Mouse (Mus musculus): ENCODE data around the gene Pigx. TPM values are rescaled to one million over a fixed set of nuclear protein-coding genes. Genes with fewer than 3 reads are reported as not detected.

Pigx gene
- polyA plus RNA-seq, 1 experiment, result 29.8 TPM

GRCm38 (mm10) chr16:32063900-32064299 is 35.6 kb downstream of the Pigx start:
- no peak for DNase-seq (ENCODE audit: extremely low spot score in 1 of 2, low spot score in 1 of 2)

GRCm38 (mm10) chr16:32062226-32062625 is 37.3 kb downstream of the Pigx start:
- DNase-seq (ENCODE audit: extremely low spot score in 1 of 2, low spot score in 1 of 2), result no peak

- DNase-seq (ENCODE audit: extremely low spot score in 1 of 2, low spot score in 1 of 2), result no peak
These were observed 39.6 kb downstream of the Pigx start for GRCm38 (mm10) chr16:32059840-32060523.

- DNase-seq (ENCODE audit: extremely low spot score in 1 of 2, low spot score in 1 of 2), result no peak
These were observed 40.7 kb downstream of the Pigx start for GRCm38 (mm10) chr16:32058817-32059216.

- no peak for DNase-seq (ENCODE audit: extremely low spot score in 1 of 2, low spot score in 1 of 2)
These were observed 57.2 kb downstream of the Pigx start for GRCm38 (mm10) chr16:32042367-32042766.

Other genes with a start within 250 kb of the Pigx start
- 0.48 and 0.62 TPM in 2 replicates for gene Meltf, start 220.9 kb downstream of the Pigx start, polyA plus RNA-seq (2012; rRNA removed)
- 8.8 and 11.6 TPM in 2 replicates for gene Pigz, start 165.9 kb downstream of the Pigx start, polyA plus RNA-seq (2012; rRNA removed)
- gene 0610012G03Rik, start 151.2 kb downstream of the Pigx start, polyA plus RNA-seq (2012; rRNA removed), result 75.0 and 89.4 TPM in 2 replicates
- gene Ncbp2, start 151.2 kb downstream of the Pigx start, polyA plus RNA-seq (2012; rRNA removed), result 80.2 and 105 TPM in 2 replicates
- 20.6 and 20.7 TPM in 2 replicates for gene Senp5, start 96.5 kb downstream of the Pigx start, polyA plus RNA-seq (2012; rRNA removed)
- 17.4 and 18.7 TPM in 2 replicates for gene Pak2, start 20.4 kb downstream of the Pigx start, polyA plus RNA-seq (2012; rRNA removed)
- gene Cep19, start 60 bp upstream of the Pigx start, polyA plus RNA-seq (2012; rRNA removed), result 54.8 and 63.1 TPM in 2 replicates
- gene Nrros, start 65.9 kb upstream of the Pigx start, polyA plus RNA-seq (2012; rRNA removed), result 5.7 and 6.9 TPM in 2 replicates
- gene Bex6, start 80.1 kb upstream of the Pigx start, polyA plus RNA-seq (2012; rRNA removed), result not detected in 2 replicates
- gene Fbxo45, start 147.4 kb upstream of the Pigx start, polyA plus RNA-seq (2012; rRNA removed), result 23.1 and 25.6 TPM in 2 replicates
- 10.6 and 11.9 TPM in 2 replicates for gene Wdr53, start 147.5 kb upstream of the Pigx start, polyA plus RNA-seq (2012; rRNA removed)
- 0.13 and 0.26 TPM in 2 replicates for gene Smco1, start 171.7 kb upstream of the Pigx start, polyA plus RNA-seq (2012; rRNA removed)
- 15.5 and 16.9 TPM in 2 replicates for gene Rnf168, start 177.7 kb upstream of the Pigx start, polyA plus RNA-seq (2012; rRNA removed)
- gene Ubxn7, start 232.5 kb upstream of the Pigx start, polyA plus RNA-seq (2012; rRNA removed), result 15.4 and 16.8 TPM in 2 replicates